Mouse (Mus musculus) thymus, postnatal 10 days (tissue): ENCODE measurements around the gene Th.
A peak's percentile ranks its signal among the peaks of the same experiment; 100 is the strongest.

ENCODE experiments used
- DNase-seq, 2 experiments: peaks; one replicate each; pipeline ENCODE4 v3.0.0; 2021; ENCODE audit warnings: low spot score in 2 of 2

Gene Th

GRCm38 (mm10) chr7:142931028-142931427 is at the start of gene Th:
Th (minus strand) TSS chr7:142931128.
- no peak for DNase-seq

DNA sequence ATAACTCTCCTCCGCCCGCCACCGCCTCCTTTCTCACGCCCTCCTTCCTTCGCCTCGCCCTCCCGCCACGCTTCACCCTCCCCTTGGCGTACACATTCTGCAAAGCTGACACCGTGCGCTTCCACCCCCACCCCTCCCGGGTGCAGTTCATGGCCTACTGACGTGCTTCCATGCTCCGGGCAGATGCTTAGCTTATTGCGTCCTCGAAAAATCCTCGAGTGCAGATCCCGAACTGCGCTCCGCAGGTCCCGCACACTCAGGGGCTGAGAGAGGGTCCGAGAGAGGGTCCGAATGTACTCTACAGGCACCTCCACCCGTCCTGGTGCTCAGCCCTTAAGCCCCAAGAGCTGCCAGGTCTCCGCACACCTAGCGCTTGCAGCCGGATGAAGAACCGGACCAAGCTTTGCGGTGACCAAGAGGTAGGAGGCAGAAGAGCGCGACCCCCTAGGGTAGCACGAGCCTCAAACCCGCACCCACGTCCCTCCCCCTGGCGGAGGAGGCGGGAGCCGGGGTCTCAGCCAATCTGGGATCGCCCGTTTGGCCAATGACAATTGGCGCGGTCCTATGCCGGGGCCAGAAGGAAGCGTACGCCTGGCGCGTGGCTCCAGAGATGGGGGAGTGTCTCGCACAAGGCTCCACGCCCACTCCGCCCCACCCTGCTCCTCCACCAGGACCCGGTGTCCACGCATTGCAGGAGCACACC is 38.0 kb upstream of the Th start, which contains the start of gene Ascl2:
Gene Ascl2 (minus strand): TSS at position 456 of the 703 bp plus-strand sequence.
- DNase-seq, result no peak

DNA sequence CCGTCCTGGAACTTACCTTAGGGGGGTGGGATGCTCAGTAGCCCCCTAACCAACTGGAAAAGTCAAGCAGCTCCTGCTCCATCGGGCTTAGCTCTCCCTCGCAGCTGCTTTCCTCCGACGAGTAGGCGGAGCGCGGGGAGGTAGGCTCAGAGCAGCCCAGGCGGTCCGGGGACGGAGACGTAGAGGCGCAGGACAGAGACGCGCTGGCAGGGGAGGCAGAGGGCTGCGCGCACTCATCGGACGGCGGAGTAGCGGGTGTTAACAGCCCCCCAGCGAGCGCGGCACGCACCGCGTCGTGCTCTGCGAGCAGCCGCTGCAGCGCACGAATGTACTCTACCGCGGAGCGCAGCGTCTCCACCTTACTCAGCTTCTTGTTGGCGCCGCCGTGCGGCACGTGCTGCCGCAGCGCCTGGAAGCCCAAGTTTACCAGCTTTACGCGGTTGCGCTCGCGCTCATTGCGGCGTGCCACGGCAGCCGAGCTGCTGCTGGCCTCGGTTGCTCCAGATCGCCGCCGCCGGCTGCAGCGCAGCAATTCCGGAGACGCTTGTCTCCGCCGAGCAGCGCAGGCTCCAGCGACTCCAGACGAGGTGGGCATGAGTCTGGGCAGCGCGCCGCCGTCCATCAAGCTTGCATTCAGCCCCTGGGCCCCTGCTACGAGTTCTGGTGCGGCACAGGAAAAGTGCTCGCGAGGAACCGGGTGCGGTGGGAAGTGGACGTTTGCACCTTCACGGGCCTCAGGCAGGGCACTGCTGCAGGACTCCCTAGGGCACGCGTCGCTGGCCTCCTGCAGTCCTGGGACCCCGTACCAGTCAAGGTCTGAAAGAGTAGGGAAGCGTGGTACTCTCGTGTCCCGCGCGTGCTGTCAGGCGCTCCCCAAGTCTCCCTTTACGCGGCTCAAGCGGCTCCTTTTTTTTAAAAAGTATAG is 37.2 kb upstream of the Th start:
- DNase-seq, result peak; percentile 6 to 41

DNA sequence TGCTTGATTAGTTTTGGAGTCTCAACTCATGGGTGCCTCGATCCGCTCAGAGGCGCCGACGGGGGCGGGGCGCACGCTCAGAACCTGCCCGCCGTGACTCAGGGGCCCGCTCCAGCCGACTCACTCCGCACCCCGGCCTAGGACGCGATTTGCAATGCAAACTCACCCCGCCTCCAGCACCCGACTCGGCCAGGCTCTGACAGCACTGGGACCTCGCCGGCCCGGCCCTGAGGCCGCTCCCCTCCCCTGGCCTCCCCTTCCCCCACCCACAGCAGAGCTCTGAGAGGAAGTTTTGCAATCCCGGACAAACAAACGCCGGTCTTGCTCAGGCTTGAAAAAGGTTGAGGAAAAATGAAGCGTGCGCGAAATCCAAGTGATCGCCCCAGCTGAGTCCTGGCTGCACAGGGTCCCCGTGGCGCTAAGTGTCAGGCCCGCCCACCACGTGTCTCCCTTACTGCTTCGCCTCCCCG is 36.5 kb upstream of the Th start:
- no peak for DNase-seq

GRCm38 (mm10) chr7:142959752-142960151 is 28.8 kb upstream of the Th start:
- DNase-seq, result no peak

GRCm38 (mm10) chr7:142958817-142959216 is 27.9 kb upstream of the Th start:
- DNase-seq, result no peak

DNA sequence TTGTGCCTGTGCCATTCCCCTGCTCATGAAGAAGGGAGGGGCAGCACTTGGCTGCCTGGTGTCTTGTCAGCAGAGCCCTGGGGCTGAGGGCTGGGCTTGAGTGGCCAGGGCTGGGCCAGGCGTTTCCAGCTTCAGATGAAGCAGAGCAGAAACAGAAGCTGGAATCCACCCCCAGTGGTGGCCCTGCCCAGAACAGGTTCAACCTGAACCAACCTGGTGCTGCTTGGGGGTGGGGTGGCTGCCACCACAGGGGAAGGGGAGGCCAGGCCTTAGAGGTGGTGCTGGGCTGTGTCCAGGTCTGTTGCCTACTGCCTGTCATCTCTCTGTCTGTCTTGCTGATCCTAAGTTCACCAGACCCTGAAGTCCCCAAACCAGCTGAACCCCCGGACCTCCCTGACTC is 25.1 kb upstream of the Th start:
- DNase-seq, result no peak

GRCm38 (mm10) chr7:142949568-142949967 is 18.6 kb upstream of the Th start:
- no peak for DNase-seq

DNA sequence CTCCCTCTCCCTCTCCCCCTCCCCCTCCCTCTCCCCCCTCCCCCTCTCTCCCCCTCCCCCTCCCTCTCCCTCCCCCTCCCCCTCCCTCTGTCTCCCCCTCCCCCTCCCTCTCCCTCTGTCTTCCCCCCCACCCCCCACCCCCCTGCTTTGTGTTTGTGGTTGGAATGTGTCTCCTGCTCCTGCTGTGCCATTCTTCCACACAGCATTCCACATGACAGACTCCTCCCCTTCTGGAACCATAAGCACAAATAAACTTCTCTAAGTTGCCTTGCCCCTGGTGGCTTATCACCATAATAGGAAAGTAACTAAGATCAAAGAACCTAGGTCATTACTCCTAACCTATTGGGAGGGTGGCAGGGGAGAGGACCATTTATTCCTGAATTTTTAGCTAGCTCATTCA is 6.7 kb upstream of the Th start:
- DNase-seq, result no peak

DNA sequence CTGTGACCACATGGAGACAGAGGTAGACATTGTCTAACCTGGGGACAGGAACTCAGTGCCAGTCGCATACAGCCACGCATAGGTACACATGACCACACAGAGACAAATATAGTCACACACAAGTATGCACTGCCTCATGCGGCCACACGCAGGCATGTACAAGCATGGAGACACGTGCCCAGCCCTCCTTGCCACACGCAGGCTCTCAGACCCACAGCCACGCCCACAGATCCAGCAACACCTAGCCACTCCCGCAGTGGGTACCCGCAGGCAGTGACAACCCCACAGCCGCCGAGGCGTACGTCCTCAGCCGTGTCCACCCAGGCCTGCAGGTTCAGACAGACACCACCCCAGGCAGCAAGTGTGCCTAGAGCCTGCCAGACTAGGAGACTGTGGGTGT is 4.8 kb upstream of the Th start:
- DNase-seq, result no peak

- no peak for DNase-seq
Observed at GRCm38 (mm10) chr7:142932469-142932868, 1.5 kb upstream of the Th start.

DNA sequence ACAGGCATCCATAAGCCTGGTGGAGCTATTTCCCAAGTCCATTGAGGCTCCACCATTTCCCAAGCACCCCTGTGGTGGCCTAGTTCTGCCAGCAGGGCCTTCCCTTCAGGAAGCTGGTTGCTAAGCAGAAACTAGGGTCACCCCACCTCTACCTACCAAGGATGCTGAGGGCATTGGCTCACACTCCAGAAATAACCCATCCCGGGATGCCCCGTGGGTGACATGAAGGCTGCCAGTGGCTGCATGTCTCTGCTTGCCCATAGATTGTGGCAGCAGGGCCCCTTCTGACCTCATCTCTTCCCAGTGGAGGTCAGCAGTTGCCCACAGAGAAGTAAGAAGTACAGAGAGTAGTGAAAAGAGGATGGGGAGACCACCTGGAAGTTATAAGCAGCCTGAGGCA is 1.4 kb downstream of the Th start:
- no peak for DNase-seq

DNA sequence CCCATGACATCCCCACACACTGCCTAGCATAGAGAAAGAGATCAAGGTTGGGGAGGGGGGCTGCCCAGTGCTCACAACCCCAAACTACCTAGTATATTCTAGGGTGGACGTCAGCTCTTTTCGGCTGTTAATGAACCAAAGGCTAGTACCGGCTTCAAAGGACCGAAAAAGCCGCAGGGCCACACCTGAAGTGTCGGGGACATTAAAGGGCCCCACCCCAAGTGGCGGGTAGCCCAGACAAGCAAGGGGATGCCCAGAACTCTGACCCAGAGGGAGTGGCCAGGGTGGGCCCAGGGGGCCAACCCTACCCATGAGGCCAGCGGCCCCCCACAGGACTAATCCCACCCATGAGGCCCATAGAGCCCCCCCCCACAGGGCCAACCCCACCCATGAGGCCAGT is 3.6 kb downstream of the Th start:
- DNase-seq, result no peak

GRCm38 (mm10) chr7:142918641-142919628 is 12.0 kb downstream of the Th start:
- DNase-seq, result peak; percentile 35 to 76

DNA sequence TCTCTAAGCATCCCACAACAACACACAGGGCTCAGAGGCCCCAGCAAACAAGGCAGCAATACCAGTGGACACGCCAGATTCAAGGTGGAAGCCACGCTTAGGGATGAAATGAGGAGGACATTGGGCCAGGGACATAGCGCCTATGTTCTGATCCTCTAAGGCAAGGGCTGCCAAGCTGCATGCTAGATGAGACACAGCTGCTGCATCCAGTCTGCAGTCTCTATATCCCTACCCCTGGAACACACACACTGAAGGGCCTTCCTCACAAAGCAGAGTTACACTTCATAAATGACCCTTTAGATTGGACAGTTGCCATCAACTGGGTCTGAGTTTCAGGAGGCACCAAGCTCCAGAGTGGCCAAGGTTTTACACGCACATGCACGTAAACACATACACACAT is 13.3 kb downstream of the Th start:
- no peak for DNase-seq

- DNase-seq, result no peak
Observed at GRCm38 (mm10) chr7:142916178-142916577, 14.8 kb downstream of the Th start.

DNA sequence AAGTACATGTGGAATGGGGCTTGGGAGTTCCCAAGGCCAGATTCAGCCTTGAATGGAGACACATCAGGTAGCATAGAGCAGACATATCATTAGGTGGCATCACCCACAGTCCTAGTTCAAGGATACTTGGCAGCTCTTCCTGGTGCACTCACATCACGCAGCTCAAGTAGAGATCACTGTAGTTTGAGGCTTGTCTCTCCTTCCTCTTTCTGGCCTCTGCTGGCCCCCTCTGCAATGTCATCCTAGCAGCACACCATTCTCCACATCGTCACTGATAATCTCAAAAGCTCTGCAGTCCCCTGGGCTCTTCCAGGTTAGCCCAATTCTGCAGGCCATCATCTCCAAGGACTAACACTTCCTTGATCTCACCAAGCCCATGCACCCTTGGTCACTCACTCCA is 19.2 kb downstream of the Th start:
- DNase-seq, result no peak

- DNase-seq, result no peak
Observed at GRCm38 (mm10) chr7:142910104-142910503, 20.8 kb downstream of the Th start.

GRCm38 (mm10) chr7:142909622-142910021 is 21.3 kb downstream of the Th start:
- no peak for DNase-seq

GRCm38 (mm10) chr7:142905606-142906005 is 25.3 kb downstream of the Th start:
- DNase-seq, result no peak

- no peak for DNase-seq
Observed at GRCm38 (mm10) chr7:142904331-142904730, 26.6 kb downstream of the Th start.

GRCm38 (mm10) chr7:142902931-142903330 is 28.0 kb downstream of the Th start:
- DNase-seq, result no peak
